Mouse (Mus musculus): ENCODE results near the gene Dnajb1. TPM values are rescaled to one million over a fixed set of nuclear protein-coding genes. Genes with fewer than 3 reads are reported as not detected.

The Dnajb1 gene
- polyA plus RNA-seq (2015; fragmentation: Illumina TruSeq; extraction: RNeasy Lipid Tissue Mini Kit (QIAGEN cat#74804); ENCODE audit: low read depth, low replicate concordance): 52.9 TPM

GRCm38 (mm10) chr8:83607661-83608397 lies at the start of gene Dnajb1, which contains the start of gene Tecr:
Gene Dnajb1 (plus strand): TSS chr8:83608193.
Gene Tecr (minus strand): TSS chr8:83607971.

GRCm38 (mm10) chr8:83566469-83567395 lies 41.3 kb upstream of the Dnajb1 start, which contains the start of gene Ndufb7:
Gene Ndufb7 (plus strand): TSS chr8:83566671.

GRCm38 (mm10) chr8:83652030-83652743 lies 44.2 kb downstream of the Dnajb1 start, which contains the start of gene Gipc1:
Gene Gipc1 (plus strand): TSS chr8:83652677.

Other genes with a start within 250 kb of the Dnajb1 start
- 9.2 TPM for gene Clgn, start 218.3 kb upstream of the Dnajb1 start, polyA plus RNA-seq (2015; fragmentation: Illumina TruSeq; extraction: RNeasy Lipid Tissue Mini Kit (QIAGEN cat#74804); ENCODE audit: low read depth, low replicate concordance)
- gene Scoc, start 149.8 kb upstream of the Dnajb1 start, polyA plus RNA-seq (2015; fragmentation: Illumina TruSeq; extraction: RNeasy Lipid Tissue Mini Kit (QIAGEN cat#74804); ENCODE audit: low read depth, low replicate concordance): 446 TPM
- gene Olfr370, start 72.4 kb upstream of the Dnajb1 start, polyA plus RNA-seq (2015; fragmentation: Illumina TruSeq; extraction: RNeasy Lipid Tissue Mini Kit (QIAGEN cat#74804); ENCODE audit: low read depth, low replicate concordance): not detected
- 307 TPM for gene Ndufb7, start 41.5 kb upstream of the Dnajb1 start, polyA plus RNA-seq (2015; fragmentation: Illumina TruSeq; extraction: RNeasy Lipid Tissue Mini Kit (QIAGEN cat#74804); ENCODE audit: low read depth, low replicate concordance)
- gene Tecr, start 222 bp upstream of the Dnajb1 start, polyA plus RNA-seq (2015; fragmentation: Illumina TruSeq; extraction: RNeasy Lipid Tissue Mini Kit (QIAGEN cat#74804); ENCODE audit: low read depth, low replicate concordance): 635 TPM
- 86.4 TPM for gene Gipc1, start 44.5 kb downstream of the Dnajb1 start, polyA plus RNA-seq (2015; fragmentation: Illumina TruSeq; extraction: RNeasy Lipid Tissue Mini Kit (QIAGEN cat#74804); ENCODE audit: low read depth, low replicate concordance)
- gene Ptger1, start 58.5 kb downstream of the Dnajb1 start, polyA plus RNA-seq (2015; fragmentation: Illumina TruSeq; extraction: RNeasy Lipid Tissue Mini Kit (QIAGEN cat#74804); ENCODE audit: low read depth, low replicate concordance): 1.3 TPM
- gene Pkn1, start 91.0 kb downstream of the Dnajb1 start, polyA plus RNA-seq (2015; fragmentation: Illumina TruSeq; extraction: RNeasy Lipid Tissue Mini Kit (QIAGEN cat#74804); ENCODE audit: low read depth, low replicate concordance): 31.6 TPM
- gene Ddx39, start 107.0 kb downstream of the Dnajb1 start, polyA plus RNA-seq (2015; fragmentation: Illumina TruSeq; extraction: RNeasy Lipid Tissue Mini Kit (QIAGEN cat#74804); ENCODE audit: low read depth, low replicate concordance): 23.5 TPM
- 9.7 TPM for gene Adgre5, start 133.1 kb downstream of the Dnajb1 start, polyA plus RNA-seq (2015; fragmentation: Illumina TruSeq; extraction: RNeasy Lipid Tissue Mini Kit (QIAGEN cat#74804); ENCODE audit: low read depth, low replicate concordance)

Data from brain, adult 10 weeks (tissue).